Mouse (Mus musculus) erythroblast, embryonic 14.5 days (primary cell): ENCODE data around the gene Map4k4. TPM values are rescaled to one million over a fixed set of nuclear protein-coding genes. Genes with fewer than 3 reads are reported as not detected.

Source experiments
- H3K27me3 ChIP-seq: 2 replicates; pipeline ENCODE4 v1.6.1; 2012; ENCODE audit warnings: inconsistent platforms; ENCODE audit not compliant: control insufficient read depth
- H3K36me3 ChIP-seq: 2 replicates; pipeline ENCODE4 v1.6.1; 2012; ENCODE audit warnings: mild to moderate bottlenecking, inconsistent platforms; ENCODE audit not compliant: control insufficient read depth
- H3K4me1 ChIP-seq: 2 replicates; pipeline ENCODE4 v1.6.1; 2012; ENCODE audit warnings: inconsistent platforms; ENCODE audit not compliant: control insufficient read depth
- H3K4me3 ChIP-seq: replicated peaks from 2 replicates; pipeline ENCODE3; 2012; ENCODE audit warnings: moderate library complexity, mild to moderate bottlenecking, inconsistent platforms
- H3K9me3 ChIP-seq: 2 replicates; pipeline ENCODE4 v1.6.1; 2012; ENCODE audit warnings: low read length, inconsistent platforms, mixed read lengths; ENCODE audit not compliant: control insufficient read depth
- GATA1 ChIP-seq: IDR thresholded peaks from 2 replicates; pipeline ENCODE4 v1.6.1; 2012; ENCODE audit warnings: low read length, inconsistent platforms, mixed read lengths
- TAL1 ChIP-seq: IDR thresholded peaks from 3 replicates; pipeline ENCODE4 v1.6.1; 2012; ENCODE audit warnings: low read length, inconsistent platforms, mixed read lengths
- polyA plus RNA-seq: library from polyadenylated mRNA; stranded (reverse); fragments of >175 nt; gene quantifications from 2 replicates; pipeline ENCODE4 v1.2.3, GENCODE M21; 2012

Map4k4 gene
- polyA plus RNA-seq, 1 experiment = 0.12 TPM

DNA sequence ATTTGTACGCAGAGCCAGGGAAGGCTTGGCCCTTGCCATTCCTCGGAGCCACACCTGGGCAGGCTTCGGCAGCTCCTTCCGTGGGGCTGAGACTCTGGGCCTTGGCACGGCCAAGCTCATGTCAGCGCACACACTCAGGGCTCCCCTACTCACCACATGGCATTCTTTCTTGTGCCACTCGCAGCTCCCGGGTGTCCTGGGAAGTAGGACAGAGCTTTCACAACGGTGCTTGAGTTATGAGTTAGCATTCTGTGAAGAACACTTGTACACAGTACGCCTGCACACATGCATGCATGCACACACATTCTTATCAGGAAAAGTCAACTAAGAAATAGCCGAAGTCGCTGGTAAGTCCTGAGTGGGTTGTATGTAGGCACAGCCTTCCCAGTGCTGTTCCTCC, 38.7 kb downstream of the Map4k4 start:
- H3K36me3 ChIP-seq = no peaks in the 10 kb centered on the region
- no peaks in the 10 kb centered on the region for H3K27me3 ChIP-seq
- no peak overlapping the region for H3K4me3 ChIP-seq
- TF ChIP-seq TAL1 (no peak), GATA1 (no peak)
- H3K4me1 ChIP-seq = peaks cover 46% of the 10 kb centered on the region
- no peaks in the 10 kb centered on the region for H3K9me3 ChIP-seq

- H3K9me3 ChIP-seq = no peaks in the 10 kb centered on the region
- no peak overlapping the region for H3K4me3 ChIP-seq
- TF ChIP-seq GATA1 = no peak
- TF ChIP-seq TAL1 = no peak
- no peaks in the 10 kb centered on the region for H3K27me3 ChIP-seq
- peaks cover 40% of the 10 kb centered on the region for H3K4me1 ChIP-seq
- H3K36me3 ChIP-seq = no peaks in the 10 kb centered on the region
Measured at GRCm38 (mm10) chr1:39940342-39940741, 39.6 kb downstream of the Map4k4 start.

GRCm38 (mm10) chr1:39941237-39942179, 40.8 kb downstream of the Map4k4 start:
- no peaks in the 10 kb centered on the region for H3K36me3 ChIP-seq
- TF ChIP-seq TAL1 (no peak), GATA1 (no peak)
- peaks cover 32% of the 10 kb centered on the region for H3K4me1 ChIP-seq
- no peaks in the 10 kb centered on the region for H3K27me3 ChIP-seq
- H3K9me3 ChIP-seq = no peaks in the 10 kb centered on the region
- no peak overlapping the region for H3K4me3 ChIP-seq

- Histone ChIP-seq H3K9me3 (no peaks in the 10 kb centered on the region), H3K4me3 (no peak overlapping the region), H3K4me1 (peaks cover 18% of the 10 kb centered on the region), H3K36me3 (no peaks in the 10 kb centered on the region), H3K27me3 (no peaks in the 10 kb centered on the region)
- TF ChIP-seq TAL1 = no peak
- TF ChIP-seq GATA1 = no peak
Measured at GRCm38 (mm10) chr1:39942935-39943334, 42.2 kb downstream of the Map4k4 start.

DNA sequence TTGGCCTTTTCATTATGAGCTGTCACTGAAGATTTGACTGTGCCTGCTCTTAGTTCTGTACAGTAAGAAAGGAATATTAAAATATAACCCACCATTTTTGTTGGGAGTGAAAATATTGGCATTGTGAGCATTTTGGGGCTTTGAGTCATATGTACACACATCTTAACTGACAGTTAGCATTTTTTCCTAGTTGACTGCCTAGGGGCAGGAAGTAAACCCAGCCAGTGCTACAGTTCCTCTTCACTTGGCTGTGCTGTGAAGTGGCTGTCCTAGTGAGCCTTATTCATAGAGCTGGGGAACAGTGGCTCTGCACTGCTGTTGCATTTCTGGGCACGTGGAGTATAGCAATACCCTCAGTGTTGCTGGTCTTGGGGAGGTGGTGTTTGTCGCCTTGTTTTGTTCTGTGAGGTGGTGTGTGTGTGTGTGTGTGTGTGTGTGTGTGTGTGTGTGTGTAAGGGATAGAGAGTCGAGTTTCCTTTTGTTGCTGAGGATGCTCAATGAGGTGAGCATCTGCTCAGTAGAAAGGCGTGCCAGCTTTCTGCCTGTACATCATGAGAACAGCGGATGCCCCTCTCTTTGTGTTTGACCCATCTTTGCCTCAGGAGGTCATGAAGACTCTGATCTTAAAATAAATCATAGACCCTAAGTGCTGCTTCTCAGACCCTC, 43.7 kb downstream of the Map4k4 start:
- H3K27me3 ChIP-seq = no peaks in the 10 kb centered on the region
- H3K36me3 ChIP-seq = no peaks in the 10 kb centered on the region
- TF ChIP-seq TAL1 (no peak), GATA1 (no peak)
- no peak overlapping the region for H3K4me3 ChIP-seq
- H3K9me3 ChIP-seq = no peaks in the 10 kb centered on the region
- H3K4me1 ChIP-seq = peaks cover 12% of the 10 kb centered on the region

GRCm38 (mm10) chr1:39944972-39945323, 44.2 kb downstream of the Map4k4 start:
- H3K36me3 ChIP-seq = no peaks in the 10 kb centered on the region
- peaks cover 15% of the 10 kb centered on the region for H3K4me1 ChIP-seq
- no peaks in the 10 kb centered on the region for H3K27me3 ChIP-seq

GRCm38 (mm10) chr1:39946391-39946790, 45.7 kb downstream of the Map4k4 start:
- no peak for TF ChIP-seq TAL1
- Histone ChIP-seq H3K27me3 (no peaks in the 10 kb centered on the region), H3K36me3 (no peaks in the 10 kb centered on the region), H3K4me1 (peaks cover 26% of the 10 kb centered on the region), H3K4me3 (no peak overlapping the region), H3K9me3 (no peaks in the 10 kb centered on the region)

More at GRCm38 (mm10) chr1:39944972-39945323, 44.2 kb downstream of the Map4k4 start:
- TF ChIP-seq GATA1 (no peak), TAL1 (no peak)
- H3K9me3 ChIP-seq = no peaks in the 10 kb centered on the region
- no peak overlapping the region for H3K4me3 ChIP-seq

- no peaks in the 10 kb centered on the region for H3K27me3 ChIP-seq
- no peak for TF ChIP-seq GATA1
- TF ChIP-seq TAL1 = no peak
- peaks cover 26% of the 10 kb centered on the region for H3K4me1 ChIP-seq
- no peaks in the 10 kb centered on the region for H3K9me3 ChIP-seq
- no peaks in the 10 kb centered on the region for H3K36me3 ChIP-seq
- no peak overlapping the region for H3K4me3 ChIP-seq
Measured at GRCm38 (mm10) chr1:39947179-39947578, 46.5 kb downstream of the Map4k4 start.

- Histone ChIP-seq H3K36me3 (no peaks in the 10 kb centered on the region), H3K4me1 (peaks cover 26% of the 10 kb centered on the region), H3K27me3 (no peaks in the 10 kb centered on the region), H3K4me3 (no peak overlapping the region), H3K9me3 (no peaks in the 10 kb centered on the region)
- TF ChIP-seq GATA1 (no peak), TAL1 (no peak)
Measured at GRCm38 (mm10) chr1:39947701-39948359, 47.1 kb downstream of the Map4k4 start.
